Mouse (Mus musculus) heart, embryonic 16.5 days (tissue): ENCODE data around the gene Zdhhc18. TPM values are rescaled to one million over a fixed set of nuclear protein-coding genes. Genes with fewer than 3 reads are reported as not detected.

Experiments
- ATAC-seq: fragments of 200-750 bp; cut with Nextera tagmentation; replicated peaks from 2 replicates; pipeline ENCODE4 v1.8.0; 2017; ENCODE audit warnings: moderate number of reproducible peaks; ENCODE audit not compliant: insufficient read depth, low FRiP score; ENCODE audit errors: extremely low read depth
- H3K27ac ChIP-seq: fragments of 300-500 bp; sonication (generic); 2 replicates; pipeline ENCODE4 v1.5.1; 2014; ENCODE audit warnings: mild to moderate bottlenecking, low read length, control low read depth, moderate library complexity
- H3K27me3 ChIP-seq: fragments of 300-500 bp; sonication (generic); 2 replicates; pipeline ENCODE4 v1.6.1; 2014; ENCODE audit warnings: low read length, mixed read lengths; ENCODE audit not compliant: control insufficient read depth, insufficient read depth
- H3K36me3 ChIP-seq: fragments of 300-500 bp; sonication (generic); 2 replicates; pipeline ENCODE4 v1.6.1; 2014; ENCODE audit not compliant: control insufficient read depth, insufficient read depth
- H3K4me1 ChIP-seq: fragments of 300-500 bp; sonication (generic); 2 replicates; pipeline ENCODE4 v1.6.1; 2014; ENCODE audit warnings: low read length, mixed read lengths; ENCODE audit not compliant: control insufficient read depth, insufficient read depth
- H3K4me2 ChIP-seq: fragments of 300-500 bp; sonication (generic); 2 replicates; pipeline ENCODE4 v1.6.1; 2014; ENCODE audit warnings: low read depth, mild to moderate bottlenecking, control low read depth, low read length
- H3K4me3 ChIP-seq: fragments of 300-500 bp; sonication (generic); 2 replicates; pipeline ENCODE4 v1.5.1; 2014; ENCODE audit warnings: mild to moderate bottlenecking, control low read depth, low read length
- H3K9ac ChIP-seq: fragments of 300-500 bp; sonication (generic); 2 replicates; pipeline ENCODE4 v1.6.1; 2014; ENCODE audit warnings: low read length, control low read depth
- H3K9me3 ChIP-seq: fragments of 300-500 bp; sonication (generic); replicated peaks from 2 replicates; pipeline ENCODE4 v1.6.1; 2016; ENCODE audit warnings: low read length; ENCODE audit not compliant: control insufficient read depth
- WGBS: fragments of 180-500 bp; shearing (Covaris S2); extraction: QIAGEN DNeasy Blood & Tissue Kit; methylation state at CpG from one replicate; pipeline ENCODE4 v1.1.7; 2014; 5-methylcytosine and 5-hydroxymethylcytosine counted together
- polyA plus RNA-seq: library from polyadenylated mRNA; unstranded; fragments of >200 nt; fragmentation: Nextera tagmentation; extraction: Ambion mirVana; gene quantifications from 2 replicates; pipeline ENCODE4 v1.2.1, GENCODE M21; 2015

Gene Zdhhc18
- polyA plus RNA-seq, 1 experiment from 2014 or later, result 2.2 TPM

DNA sequence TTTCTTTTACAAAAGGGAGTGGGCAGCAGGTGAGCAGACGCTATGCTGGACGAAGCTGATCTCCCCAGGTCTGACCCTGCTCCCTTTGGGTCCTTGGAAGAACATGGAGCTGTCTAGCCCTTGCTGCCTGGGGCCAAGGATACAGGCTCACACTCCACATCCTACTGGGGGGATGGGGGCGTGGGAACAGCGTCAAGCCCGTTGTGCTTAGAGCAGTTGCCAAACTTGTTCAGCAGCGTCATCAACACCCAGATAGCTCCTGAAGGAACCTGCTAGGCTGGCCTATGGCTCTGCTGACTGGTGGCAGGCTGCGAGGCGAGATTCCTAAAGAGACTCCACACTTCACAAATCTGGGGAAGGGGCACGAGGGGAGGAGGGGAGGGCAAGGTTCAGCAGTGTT lies 44.6 kb downstream of the Zdhhc18 start:
- WGBS, result 63% methylated on average over 9 of the region's 9 CpGs
- H3K4me1 ChIP-seq, result no peaks in the 10 kb centered on the region
- H3K27me3 ChIP-seq, result peaks cover 16% of the 10 kb centered on the region
- H3K9ac ChIP-seq, result no peak overlapping the region
- no peaks in the 10 kb centered on the region for H3K9me3 ChIP-seq
- H3K27ac ChIP-seq, result 0 out of 2 replicates have a peak overlapping the region, but pooled peaks have one; percentile 14
- no peak for ATAC-seq
- H3K36me3 ChIP-seq, result peaks cover 9% of the 10 kb centered on the region; the same call in 1 of the 2 replicates
- H3K4me2 ChIP-seq, result no peak overlapping the region
- H3K4me3 ChIP-seq, result no peak overlapping the region

DNA sequence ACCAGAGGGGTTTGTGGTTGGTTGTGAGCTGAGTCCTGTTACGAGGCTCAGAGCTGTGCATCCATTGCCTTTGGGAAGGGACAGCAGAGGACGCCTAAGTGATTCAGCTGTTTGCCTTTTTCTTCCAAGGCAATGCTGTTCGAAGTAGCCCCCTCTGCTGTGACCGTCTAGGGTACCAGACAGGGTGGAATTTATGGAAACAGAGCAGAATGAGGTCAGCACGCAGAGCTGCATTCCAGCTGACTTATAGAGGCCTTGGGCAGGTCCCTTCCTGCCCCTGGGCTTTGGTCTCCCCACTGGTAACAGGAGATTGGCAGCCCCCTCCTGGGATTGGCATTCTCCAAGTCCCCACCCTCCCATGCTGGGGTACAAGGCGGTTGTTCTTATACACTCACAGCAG lies 45.1 kb downstream of the Zdhhc18 start:
- Histone ChIP-seq H3K27ac (0 out of 2 replicates have a peak overlapping the region, but pooled peaks have one; percentile 14), H3K36me3 (peaks cover 9% of the 10 kb centered on the region; the same call in 1 of the 2 replicates), H3K4me1 (0 out of 2 replicates have a peak, but pooled peaks cover 3% of the 10 kb centered on the region), H3K27me3 (peaks cover 16% of the 10 kb centered on the region), H3K4me2 (no peak overlapping the region), H3K4me3 (no peak overlapping the region), H3K9ac (no peak overlapping the region), H3K9me3 (no peaks in the 10 kb centered on the region)
- ATAC-seq, result no peak
- WGBS, result 70% methylated on average over 6 of the region's 6 CpGs

DNA sequence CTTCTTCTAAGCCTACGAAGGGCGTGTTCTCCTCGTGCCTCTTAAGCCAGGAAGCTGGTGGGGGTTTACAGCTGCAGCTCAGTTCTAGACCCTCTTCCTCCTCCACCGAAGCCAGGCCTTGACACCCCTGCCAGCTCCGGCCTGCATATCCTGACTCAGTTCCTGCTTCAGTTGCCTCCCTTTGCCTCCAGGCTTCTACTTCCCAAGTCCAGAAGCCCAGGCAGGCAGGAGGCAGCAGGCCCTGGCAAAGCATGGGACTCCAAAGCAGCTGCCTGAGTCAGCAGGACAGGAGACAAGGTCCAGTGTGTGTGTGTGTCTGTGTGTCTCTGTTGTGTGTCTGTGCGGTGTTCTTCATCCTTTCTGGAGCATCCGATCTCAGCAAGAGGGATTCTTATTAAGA lies 45.8 kb downstream of the Zdhhc18 start:
- Histone ChIP-seq H3K27me3 (peaks cover 16% of the 10 kb centered on the region), H3K4me3 (no peak overlapping the region), H3K36me3 (peaks cover 9% of the 10 kb centered on the region; the same call in 1 of the 2 replicates), H3K9me3 (no peaks in the 10 kb centered on the region), H3K4me2 (no peak overlapping the region), H3K4me1 (peaks cover 6% of the 10 kb centered on the region), H3K27ac (no peak overlapping the region), H3K9ac (no peak overlapping the region)
- 73% methylated on average over 7 of the region's 7 CpGs for WGBS
- ATAC-seq, result no peak

DNA sequence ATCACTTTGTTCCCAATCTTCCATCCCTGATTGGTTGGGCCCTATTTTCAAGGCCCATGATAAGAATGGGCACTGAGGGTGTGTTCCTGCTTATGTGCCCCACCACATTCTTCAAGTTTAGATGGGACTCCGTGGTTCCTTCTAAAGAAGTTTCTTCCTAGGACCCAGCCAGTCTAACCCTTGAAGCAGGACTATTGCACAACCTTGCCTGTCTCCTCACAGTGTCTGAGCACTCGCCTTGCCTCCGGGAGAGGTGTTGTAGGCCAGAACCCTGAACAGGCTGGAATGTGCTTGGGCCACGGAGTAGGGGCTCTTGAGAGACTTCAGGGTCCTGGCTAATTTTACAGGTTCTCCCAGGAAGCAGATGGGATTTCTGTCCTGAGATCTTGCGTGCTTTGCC lies 46.9 kb downstream of the Zdhhc18 start:
- H3K27ac ChIP-seq, result no peak overlapping the region
- H3K9me3 ChIP-seq, result no peaks in the 10 kb centered on the region
- H3K4me2 ChIP-seq, result no peak overlapping the region
- ATAC-seq, result no peak
- H3K36me3 ChIP-seq, result peaks cover 5% of the 10 kb centered on the region; the same call in 1 of the 2 replicates
- peaks cover 8% of the 10 kb centered on the region for H3K4me1 ChIP-seq
- H3K4me3 ChIP-seq, result no peak overlapping the region
- H3K9ac ChIP-seq, result no peak overlapping the region
- WGBS, result 86% methylated on average over 5 of the region's 5 CpGs
- H3K27me3 ChIP-seq, result peaks cover 23% of the 10 kb centered on the region

DNA sequence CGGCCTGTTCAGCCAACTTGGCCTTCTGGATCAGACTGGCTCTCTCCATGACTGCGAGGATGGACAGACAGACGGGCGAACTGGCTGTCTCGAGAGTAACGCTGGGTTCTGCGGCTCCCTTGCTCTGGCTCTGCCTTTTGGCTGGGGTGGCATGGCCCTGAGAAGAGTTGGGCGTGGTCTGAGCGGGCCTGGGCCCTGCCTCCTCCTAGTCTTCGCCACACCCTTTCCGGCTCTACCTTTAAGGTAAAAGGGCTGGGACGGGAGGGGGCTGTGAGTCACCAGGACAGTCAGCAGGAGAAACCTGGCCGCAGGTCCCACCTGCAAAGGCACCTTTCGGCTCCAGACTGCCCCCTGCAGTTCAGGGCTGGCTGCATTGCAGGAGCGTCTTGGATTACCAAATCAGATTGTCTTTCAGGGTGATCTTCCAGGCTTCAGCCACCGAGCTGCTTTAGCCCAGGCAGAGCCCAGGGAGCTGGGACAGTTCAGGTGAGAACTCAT lies 48.2 kb downstream of the Zdhhc18 start, which contains the start of gene Sfn:
Gene Sfn (minus strand): TSS at position 448 of the 498 bp plus-strand sequence.
- H3K27ac ChIP-seq, result no peak within 1 kb of the TSS
- H3K27me3 ChIP-seq, result peaks cover 23% of the 10 kb centered on the region
- H3K4me1 ChIP-seq, result peaks cover 8% of the 10 kb centered on the region
- H3K4me3 ChIP-seq, result peak within 1 kb of the TSS; percentile 36
- peak within 1 kb of the TSS; percentile 55 for H3K4me2 ChIP-seq
- 3% methylated on average over 16 of the region's 16 CpGs for WGBS
- no peaks in the 10 kb centered on the region for H3K9me3 ChIP-seq
- peaks cover 3% of the 10 kb centered on the region; the same call in 1 of the 2 replicates for H3K36me3 ChIP-seq
- no peak within 1 kb of the TSS for H3K9ac ChIP-seq
- no peak for ATAC-seq

DNA sequence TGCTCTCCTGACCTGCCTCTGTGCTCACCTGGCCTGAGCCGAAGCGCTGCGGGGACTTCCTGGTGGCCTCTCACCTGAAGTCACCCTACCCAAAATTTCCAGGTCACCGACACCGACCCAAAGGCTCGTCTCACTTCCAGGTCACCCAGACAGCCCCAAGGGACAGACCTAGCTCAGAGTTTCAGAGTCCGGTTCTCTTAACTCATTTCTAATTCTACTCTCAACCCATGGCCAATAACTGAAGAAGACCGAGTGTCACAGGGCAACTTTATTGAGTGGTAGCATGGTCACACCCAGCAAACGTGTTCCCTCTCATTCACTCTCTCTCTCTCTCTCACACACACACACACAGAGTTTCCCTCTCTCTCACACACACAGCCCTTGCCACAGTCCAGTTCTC lies 49.6 kb downstream of the Zdhhc18 start:
- peak overlapping the region; percentile 72 for H3K4me2 ChIP-seq
- peaks cover 8% of the 10 kb centered on the region for H3K4me1 ChIP-seq
- no peaks in the 10 kb centered on the region for H3K9me3 ChIP-seq
- peaks cover 2% of the 10 kb centered on the region; the same call in 1 of the 2 replicates for H3K36me3 ChIP-seq
- peaks cover 23% of the 10 kb centered on the region for H3K27me3 ChIP-seq
- 12% methylated on average over 9 of the region's 9 CpGs for WGBS
- H3K4me3 ChIP-seq, result peak overlapping the region; percentile 53
- no peak overlapping the region for H3K27ac ChIP-seq
- ATAC-seq, result no peak
- H3K9ac ChIP-seq, result peak overlapping the region; percentile 58

DNA sequence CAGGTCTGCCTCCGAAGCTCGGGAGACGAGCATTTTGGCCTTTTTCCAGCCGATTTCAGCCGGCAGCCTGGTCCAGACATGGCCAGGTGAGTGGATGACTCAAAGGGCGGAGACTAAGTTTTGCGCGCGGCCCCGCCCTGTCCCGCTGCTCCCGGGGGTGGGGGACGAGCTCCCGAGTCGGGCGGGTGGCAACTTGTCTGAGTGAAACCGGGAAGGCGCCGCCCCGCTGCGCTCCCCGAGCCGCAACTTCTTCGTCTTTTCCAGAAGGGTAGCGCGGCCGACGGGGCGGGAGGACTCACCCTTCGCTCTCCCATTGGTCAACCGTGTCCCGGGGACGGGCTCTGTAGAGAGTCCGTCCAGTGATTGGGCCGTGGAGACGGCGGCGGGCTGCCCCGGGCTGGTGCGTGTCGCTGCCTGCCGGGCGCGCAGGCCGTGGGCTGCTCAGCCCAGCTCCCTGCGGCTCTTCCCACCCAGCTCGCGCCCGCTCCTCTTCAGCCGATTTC lies 50.3 kb downstream of the Zdhhc18 start:
- Histone ChIP-seq H3K4me1 (peaks cover 8% of the 10 kb centered on the region), H3K27ac (no peak overlapping the region), H3K4me2 (peak overlapping the region; percentile 72), H3K9ac (peak overlapping the region; percentile 58), H3K36me3 (peaks cover 2% of the 10 kb centered on the region; the same call in 1 of the 2 replicates), H3K4me3 (peak overlapping the region; percentile 53), H3K27me3 (peaks cover 23% of the 10 kb centered on the region), H3K9me3 (no peaks in the 10 kb centered on the region)
- ATAC-seq, result peak; percentile 96
- under 1% methylated on average over 50 of the region's 50 CpGs for WGBS

DNA sequence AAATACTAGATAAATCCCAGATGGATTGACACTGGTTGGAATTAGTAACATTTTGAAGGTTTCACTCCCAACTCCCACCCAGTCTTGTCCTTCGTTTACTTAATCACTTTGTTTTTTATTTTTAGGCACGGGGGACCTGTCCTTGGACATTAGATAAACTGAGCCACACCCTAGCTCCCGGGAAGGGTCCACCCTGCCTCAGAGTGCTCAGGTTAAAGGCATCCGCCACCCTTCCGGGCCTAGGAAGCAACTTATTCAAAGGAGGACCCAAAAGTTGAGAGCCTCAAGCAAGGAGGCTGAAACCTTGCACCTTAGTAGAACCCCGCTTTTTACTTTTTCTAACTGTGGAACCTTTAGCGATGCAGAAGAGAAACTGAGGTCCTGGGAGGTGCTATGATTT lies 50.8 kb downstream of the Zdhhc18 start:
- H3K9ac ChIP-seq, result peak overlapping the region; percentile 58
- H3K4me1 ChIP-seq, result peaks cover 8% of the 10 kb centered on the region
- H3K9me3 ChIP-seq, result no peaks in the 10 kb centered on the region
- ATAC-seq, result no peak
- H3K4me3 ChIP-seq, result peak overlapping the region; percentile 53
- H3K4me2 ChIP-seq, result peak overlapping the region; percentile 72
- peaks cover 23% of the 10 kb centered on the region for H3K27me3 ChIP-seq
- 17% methylated on average over 7 of the region's 7 CpGs for WGBS
- peak overlapping the region; percentile 32 for H3K27ac ChIP-seq
- H3K36me3 ChIP-seq, result no peaks in the 10 kb centered on the region; the same call in 1 of the 2 replicates

DNA sequence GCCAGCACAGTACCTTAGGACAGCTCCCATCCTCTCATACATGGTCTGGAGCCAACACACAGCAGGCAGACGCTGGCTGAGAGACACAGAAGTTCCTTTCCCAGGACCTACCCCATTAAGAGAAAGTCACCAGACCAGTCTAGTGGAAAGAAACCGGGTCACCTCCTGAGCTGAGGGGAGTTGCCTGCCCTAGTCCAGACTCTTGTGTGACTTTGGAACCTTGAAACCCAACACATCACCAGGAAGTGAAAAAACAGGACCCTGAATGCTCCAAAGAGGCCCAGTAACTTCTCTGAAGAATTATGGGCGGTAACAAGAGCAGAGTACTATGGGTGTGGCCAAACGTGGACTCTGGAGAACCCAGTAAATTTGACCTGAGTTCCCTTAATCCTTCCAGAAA lies 51.3 kb downstream of the Zdhhc18 start:
- Histone ChIP-seq H3K27ac (no peak overlapping the region), H3K9me3 (no peaks in the 10 kb centered on the region), H3K27me3 (peaks cover 23% of the 10 kb centered on the region), H3K9ac (no peak overlapping the region), H3K4me2 (no peak overlapping the region), H3K4me1 (peaks cover 8% of the 10 kb centered on the region), H3K4me3 (no peak overlapping the region), H3K36me3 (no peaks in the 10 kb centered on the region)
- 47% methylated on average over 4 of the region's 4 CpGs for WGBS
- no peak for ATAC-seq
